Mouse (Mus musculus): ENCODE results near the gene Micu2. TPM values are rescaled to one million over a fixed set of nuclear protein-coding genes. Genes with fewer than 3 reads are reported as not detected.
A peak's percentile ranks its signal among the peaks of the same experiment; 100 is the strongest.
"Not testable (repeated sequence)": the region's sequence is repeated elsewhere in the genome, so short reads cannot be mapped to it uniquely, and the experiment has no call there.

Gene Micu2
- polyA plus RNA-seq, 1 experiment from 2014 or later = 46.0 TPM

DNA sequence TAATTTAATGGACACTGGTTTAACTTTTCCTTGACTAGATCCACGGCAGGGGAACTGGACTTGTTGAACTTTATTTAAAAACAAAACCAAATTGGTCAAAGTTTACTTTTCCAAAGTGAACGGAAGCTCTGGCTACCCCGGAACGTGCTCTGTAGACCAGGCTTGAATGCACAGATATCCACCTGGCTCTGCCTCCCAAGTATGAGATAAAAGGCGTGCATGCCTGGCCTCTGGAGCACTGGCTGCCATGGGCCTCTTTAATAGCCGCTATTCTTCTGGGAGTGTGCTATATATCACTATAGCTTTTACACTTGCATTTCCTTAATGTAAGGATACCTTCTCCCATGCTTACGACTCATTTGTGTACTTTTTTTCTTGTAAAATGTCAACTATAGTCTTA, 65.5 kb downstream of the Micu2 start:
- no peak for DNase-seq (ENCODE audit: low spot score)
- Histone ChIP-seq H3K36me3 (replicated peaks; ENCODE audit: control insufficient read depth, insufficient read depth) (peaks cover 22% of the 10 kb centered on the region), H3K4me2 (replicated peaks) (no peak overlapping the region), H3K4me1 (replicated peaks; ENCODE audit: control insufficient read depth, insufficient read depth, low read length) (no peaks in the 10 kb centered on the region), H3K4me3 (replicated peaks; ENCODE audit: low read length) (no peak overlapping the region), H3K27me3 (ENCODE audit: control insufficient read depth, insufficient read depth, low read length) (no peaks in the 10 kb centered on the region), H3K9ac (no peak overlapping the region), H3K9me3 (ENCODE audit: control insufficient read depth, low read length) (no peaks in the 10 kb centered on the region), H3K27ac (no peak overlapping the region)
- ATAC-seq (ENCODE audit: low FRiP score) = no peak
- WGBS = 86% methylated on average over 7 of the region's 7 CpGs

DNA sequence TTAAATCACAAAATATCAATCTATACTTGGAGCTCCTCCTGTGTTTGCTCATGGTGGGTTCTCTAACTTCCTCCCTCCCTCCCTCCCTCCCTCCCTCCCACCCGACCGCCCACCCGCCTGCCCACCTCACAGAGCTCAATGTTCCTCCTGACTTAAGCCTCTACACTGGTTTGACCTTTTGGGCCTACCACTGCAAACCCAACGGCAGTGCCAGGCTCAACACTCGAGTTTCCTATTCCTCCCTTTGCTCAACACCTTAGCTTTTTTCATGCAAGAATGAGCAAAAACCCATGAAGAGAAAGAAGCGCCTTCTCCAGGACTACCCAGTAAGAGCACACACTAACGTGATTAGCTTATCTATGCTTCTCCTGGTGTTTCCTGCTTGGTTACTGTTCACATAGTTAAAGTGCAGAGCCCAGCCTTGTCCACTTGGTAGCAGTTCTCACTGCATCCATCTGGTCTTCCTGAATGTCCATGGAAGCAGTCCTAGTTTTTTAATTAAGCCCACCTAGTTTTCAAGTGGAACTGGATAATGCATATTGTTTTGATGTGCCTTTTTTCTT, 66.1 kb downstream of the Micu2 start:
- H3K27ac ChIP-seq = no peak overlapping the region
- no peaks in the 10 kb centered on the region for H3K27me3 ChIP-seq (ENCODE audit: control insufficient read depth, insufficient read depth, low read length)
- no peak for DNase-seq (ENCODE audit: low spot score)
- H3K36me3 ChIP-seq (replicated peaks; ENCODE audit: control insufficient read depth, insufficient read depth) = peaks cover 19% of the 10 kb centered on the region
- no peaks in the 10 kb centered on the region for H3K4me1 ChIP-seq (replicated peaks; ENCODE audit: control insufficient read depth, insufficient read depth, low read length)
- no peak overlapping the region for H3K9ac ChIP-seq
- no peak overlapping the region for H3K4me2 ChIP-seq (replicated peaks)
- H3K4me3 ChIP-seq (replicated peaks; ENCODE audit: low read length) = no peak overlapping the region
- no peak for ATAC-seq (ENCODE audit: low FRiP score)
- WGBS = 72% methylated on average over 7 of the region's 7 CpGs
- H3K9me3 ChIP-seq (ENCODE audit: control insufficient read depth, low read length) = no peaks in the 10 kb centered on the region

DNA sequence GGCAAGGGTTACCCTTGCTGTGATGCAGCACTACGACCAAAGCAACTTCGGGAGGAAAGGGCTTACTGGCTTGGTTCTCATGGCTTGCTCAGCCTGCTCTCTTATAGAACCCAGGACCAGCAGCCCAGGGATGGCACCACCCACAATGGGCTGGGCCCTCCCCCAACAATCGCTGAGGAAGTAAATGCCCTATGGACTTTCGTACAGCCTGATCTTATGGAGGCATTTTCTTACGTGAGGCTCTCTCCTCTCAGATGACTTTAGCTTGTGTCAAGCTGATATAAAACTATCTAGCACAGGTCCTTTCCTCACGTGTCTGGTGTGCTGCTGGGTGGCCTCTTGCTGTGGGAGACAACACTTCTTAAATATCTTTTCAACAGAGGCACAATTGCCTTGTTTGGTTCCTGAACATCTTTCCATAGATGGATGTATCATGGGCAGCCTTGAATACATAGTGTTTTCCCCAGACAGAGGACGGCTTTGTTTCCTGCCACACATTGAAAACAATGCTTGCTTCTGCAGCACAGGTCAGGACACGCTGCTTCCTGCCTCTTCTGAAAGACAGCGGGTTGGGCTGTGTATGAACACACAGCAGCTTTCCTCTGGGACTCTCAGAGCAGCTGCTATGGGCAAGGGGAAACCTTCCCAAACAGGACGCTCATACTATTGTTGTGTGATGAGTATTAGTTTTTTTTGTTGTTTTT, 77.5 kb downstream of the Micu2 start:
- WGBS = 27% methylated on average over 10 of the region's 10 CpGs
- Histone ChIP-seq H3K9me3 (ENCODE audit: control insufficient read depth, low read length) (no peaks in the 10 kb centered on the region), H3K4me2 (replicated peaks) (no peak overlapping the region), H3K36me3 (replicated peaks; ENCODE audit: control insufficient read depth, insufficient read depth) (peaks cover 61% of the 10 kb centered on the region), H3K4me1 (replicated peaks; ENCODE audit: control insufficient read depth, insufficient read depth, low read length) (0 out of 2 replicates have a peak, but pooled peaks cover 6% of the 10 kb centered on the region), H3K4me3 (replicated peaks; ENCODE audit: low read length) (no peak overlapping the region), H3K27ac (peak overlapping the region; percentile 32), H3K27me3 (ENCODE audit: control insufficient read depth, insufficient read depth, low read length) (no peaks in the 10 kb centered on the region), H3K9ac (0 out of 2 replicates have a peak overlapping the region, but pooled peaks have one; percentile 34)
- DNase-seq (ENCODE audit: low spot score) (no peak), ATAC-seq (ENCODE audit: low FRiP score) (peak; percentile 37; the same call in 1 of the 2 replicates)

DNA sequence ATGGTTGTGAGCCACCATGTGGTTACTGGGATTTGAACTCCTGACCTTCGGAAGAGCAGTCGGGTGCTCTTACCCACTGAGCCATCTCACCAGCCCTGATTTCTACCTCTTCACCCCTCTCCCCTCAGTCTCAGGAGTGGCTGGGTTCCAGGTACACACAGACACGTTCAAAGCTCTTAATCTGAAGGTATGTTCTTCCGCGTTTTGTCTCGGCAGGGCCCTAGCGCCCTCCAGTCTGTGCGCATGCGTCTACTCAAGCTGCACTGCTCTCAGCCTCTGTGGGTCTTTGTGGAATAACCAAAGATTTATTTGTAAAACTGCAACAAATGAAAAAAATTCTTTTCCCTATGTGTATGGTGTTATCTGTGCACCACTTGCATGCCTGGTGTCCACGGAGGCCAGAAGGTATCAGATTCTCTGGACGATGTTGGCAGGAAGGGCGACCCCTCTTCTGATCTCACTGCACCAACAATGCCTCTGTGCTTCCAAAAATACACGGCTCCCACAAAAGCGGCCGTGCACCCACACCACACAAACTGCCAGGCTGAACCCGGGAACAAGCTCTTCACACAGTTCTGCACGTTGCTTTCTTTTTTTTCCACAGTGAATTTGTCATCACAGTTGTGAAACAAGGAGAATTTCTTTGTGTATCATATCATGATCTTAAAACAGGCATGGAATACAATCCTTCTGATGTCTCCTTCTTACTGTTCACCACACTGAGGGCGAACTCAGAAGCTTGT, 78.3 kb downstream of the Micu2 start:
- Histone ChIP-seq H3K9me3 (ENCODE audit: control insufficient read depth, low read length) (no peaks in the 10 kb centered on the region), H3K36me3 (replicated peaks; ENCODE audit: control insufficient read depth, insufficient read depth) (peaks cover 61% of the 10 kb centered on the region), H3K4me1 (replicated peaks; ENCODE audit: control insufficient read depth, insufficient read depth, low read length) (0 out of 2 replicates have a peak, but pooled peaks cover 6% of the 10 kb centered on the region), H3K27me3 (ENCODE audit: control insufficient read depth, insufficient read depth, low read length) (no peaks in the 10 kb centered on the region), H3K27ac (0 out of 2 replicates have a peak overlapping the region, but pooled peaks have one; percentile 39), H3K4me3 (replicated peaks; ENCODE audit: low read length) (no peak overlapping the region), H3K4me2 (replicated peaks) (no peak overlapping the region), H3K9ac (no peak overlapping the region)
- WGBS = 79% methylated on average over 18 of the region's 18 CpGs
- no peak for ATAC-seq (ENCODE audit: low FRiP score)
- DNase-seq (ENCODE audit: low spot score) = no peak

DNA sequence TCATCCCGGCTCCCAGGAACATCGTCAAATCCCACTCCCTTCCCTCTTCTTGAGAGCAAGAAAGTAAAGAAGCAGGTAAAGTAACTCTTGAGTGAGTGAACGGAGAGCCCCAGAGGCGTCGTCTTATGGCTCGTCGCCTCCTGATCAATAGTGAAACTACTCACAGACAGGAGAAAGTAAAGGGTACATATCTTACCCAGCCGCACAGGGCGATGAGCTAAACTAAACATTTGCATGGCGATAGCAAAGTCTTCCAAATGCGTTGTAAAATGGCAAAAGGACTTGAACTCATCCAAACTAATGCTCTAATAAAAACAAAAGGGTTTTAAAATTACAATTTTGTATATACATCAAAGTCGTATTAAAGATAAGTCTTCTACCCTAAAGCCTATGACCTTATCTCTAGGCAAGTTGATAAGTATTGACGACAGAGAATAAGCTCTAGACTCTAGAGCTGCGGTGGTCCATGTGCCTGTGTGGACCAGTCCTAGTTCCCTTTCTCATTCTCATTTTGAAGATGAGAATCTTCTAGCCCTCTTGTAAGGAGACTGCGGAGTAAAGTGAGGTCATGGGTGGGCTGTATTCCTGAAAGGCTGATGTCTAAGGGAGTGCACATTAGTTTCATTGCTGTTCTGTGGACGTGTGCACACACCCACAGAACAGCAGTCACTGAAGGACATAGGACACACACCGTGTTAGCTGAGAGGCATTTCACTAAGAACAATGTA, 79.8 kb downstream of the Micu2 start:
- Histone ChIP-seq H3K36me3 (replicated peaks; ENCODE audit: control insufficient read depth, insufficient read depth) (peaks cover 61% of the 10 kb centered on the region), H3K9ac (no peak overlapping the region), H3K27ac (no peak overlapping the region), H3K9me3 (ENCODE audit: control insufficient read depth, low read length) (no peaks in the 10 kb centered on the region), H3K4me2 (replicated peaks) (no peak overlapping the region), H3K27me3 (ENCODE audit: control insufficient read depth, insufficient read depth, low read length) (no peaks in the 10 kb centered on the region), H3K4me1 (replicated peaks; ENCODE audit: control insufficient read depth, insufficient read depth, low read length) (0 out of 2 replicates have a peak, but pooled peaks cover 6% of the 10 kb centered on the region), H3K4me3 (replicated peaks; ENCODE audit: low read length) (no peak overlapping the region)
- DNase-seq (ENCODE audit: low spot score) (no peak), ATAC-seq (ENCODE audit: low FRiP score) (no peak)
- WGBS = 96% methylated on average over 17 of the region's 17 CpGs

DNA sequence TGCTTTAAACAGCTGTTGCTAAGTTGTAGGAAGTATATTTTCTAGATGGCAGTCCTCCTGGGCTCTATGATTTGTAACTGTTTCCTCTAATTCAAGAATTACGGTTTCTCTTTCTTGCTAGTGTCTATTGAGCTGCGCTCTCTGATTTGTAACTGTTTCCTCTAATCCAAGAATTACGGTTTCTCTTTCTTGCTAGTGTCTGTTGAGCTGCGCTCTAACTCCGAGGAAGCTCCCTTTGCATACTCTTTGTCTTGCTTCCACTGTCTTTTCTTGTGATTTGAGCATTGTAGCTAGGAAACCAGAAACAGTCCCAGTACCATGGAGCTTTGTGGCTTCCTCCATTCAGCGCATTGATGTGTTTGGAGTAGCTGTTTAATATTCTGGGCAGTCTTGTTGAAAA, 83.7 kb downstream of the Micu2 start:
- Histone ChIP-seq H3K36me3 (replicated peaks; ENCODE audit: control insufficient read depth, insufficient read depth) (peaks cover 41% of the 10 kb centered on the region), H3K27me3 (ENCODE audit: control insufficient read depth, insufficient read depth, low read length) (no peaks in the 10 kb centered on the region), H3K4me3 (replicated peaks; ENCODE audit: low read length) (no peak overlapping the region), H3K4me1 (replicated peaks; ENCODE audit: control insufficient read depth, insufficient read depth, low read length) (no peaks in the 10 kb centered on the region), H3K9me3 (ENCODE audit: control insufficient read depth, low read length) (no peaks in the 10 kb centered on the region), H3K27ac (no peak overlapping the region), H3K9ac (no peak overlapping the region), H3K4me2 (replicated peaks) (no peak overlapping the region)
- ATAC-seq (ENCODE audit: low FRiP score) (no peak), DNase-seq (ENCODE audit: low spot score) (no peak)
- WGBS = 46% methylated on average over 6 of the region's 6 CpGs

DNA sequence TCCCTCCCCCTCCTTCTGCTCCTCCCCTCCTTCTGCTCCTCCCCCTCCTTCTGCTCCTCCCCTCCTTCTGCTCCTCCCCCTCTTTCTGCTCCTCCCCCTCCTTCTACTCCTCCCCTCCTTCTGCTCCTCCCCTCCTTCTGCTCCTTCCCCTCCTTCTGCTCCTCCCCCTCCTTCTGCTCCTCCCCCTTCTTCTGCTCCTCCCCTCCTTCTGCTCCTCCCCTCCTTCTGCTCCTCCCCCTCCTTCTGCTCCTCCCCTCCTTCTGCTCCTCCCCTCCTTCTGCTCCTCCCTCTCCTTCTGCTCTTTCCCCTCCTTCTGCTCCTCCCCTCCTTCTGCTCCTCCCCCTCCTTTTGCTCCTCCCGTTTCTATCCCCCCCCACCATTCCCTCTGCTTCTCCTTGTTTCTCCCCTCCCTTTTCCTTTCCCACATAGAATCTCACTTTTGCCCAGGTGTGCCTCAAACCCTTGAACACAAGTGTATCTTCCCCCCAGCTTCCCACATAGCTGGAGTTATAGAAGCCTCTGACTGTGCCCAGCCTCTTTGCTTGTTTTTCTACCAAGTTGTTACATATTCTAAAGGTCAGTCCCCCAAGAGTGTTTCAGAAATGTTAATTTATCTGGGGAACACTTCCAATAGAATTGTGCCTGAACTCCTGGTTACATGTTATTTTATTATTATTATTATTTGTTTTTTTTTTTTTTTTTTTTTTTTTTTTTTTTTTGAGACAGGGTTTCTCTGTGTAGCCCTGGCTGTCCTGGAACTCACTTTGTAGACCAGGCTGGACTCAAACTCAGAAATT, 86.7 kb downstream of the Micu2 start:
- 53% methylated on average over 1 of the region's 1 CpGs for WGBS
- not testable (repeated sequence) for ATAC-seq (ENCODE audit: low FRiP score); H3K27me3 ChIP-seq (ENCODE audit: control insufficient read depth, insufficient read depth, low read length); H3K4me3 ChIP-seq (replicated peaks; ENCODE audit: low read length); H3K9me3 ChIP-seq (ENCODE audit: control insufficient read depth, low read length); H3K4me1 ChIP-seq (replicated peaks; ENCODE audit: control insufficient read depth, insufficient read depth, low read length); DNase-seq (ENCODE audit: low spot score); H3K4me2 ChIP-seq (replicated peaks); H3K9ac ChIP-seq; H3K27ac ChIP-seq
- H3K36me3 ChIP-seq (replicated peaks; ENCODE audit: control insufficient read depth, insufficient read depth) = peaks cover 25% of the 10 kb centered on the region

DNA sequence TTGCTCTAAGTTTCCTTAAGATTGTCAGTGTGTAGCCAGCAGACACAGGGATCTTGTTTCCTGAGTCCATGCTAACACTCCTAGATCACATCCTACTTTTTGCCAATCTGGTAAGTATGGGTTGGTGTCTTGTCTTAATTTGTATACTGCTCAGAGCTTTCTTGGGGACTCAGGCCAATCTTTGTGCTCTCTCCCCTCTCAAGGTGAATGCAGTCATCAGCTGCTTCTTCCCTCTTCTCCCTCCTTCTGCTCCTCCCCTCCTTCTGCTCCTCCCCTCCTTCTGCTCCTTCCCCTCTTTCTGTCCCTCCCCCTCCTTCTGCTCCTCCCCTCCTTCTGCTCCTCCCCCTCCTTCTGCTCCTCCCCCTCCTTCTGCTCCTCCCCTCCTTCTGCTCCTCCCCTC, 87.3 kb downstream of the Micu2 start:
- DNase-seq (ENCODE audit: low spot score); H3K27ac ChIP-seq; H3K4me1 ChIP-seq (replicated peaks; ENCODE audit: control insufficient read depth, insufficient read depth, low read length); H3K27me3 ChIP-seq (ENCODE audit: control insufficient read depth, insufficient read depth, low read length); H3K9ac ChIP-seq; H3K4me2 ChIP-seq (replicated peaks); ATAC-seq (ENCODE audit: low FRiP score); H3K9me3 ChIP-seq (ENCODE audit: control insufficient read depth, low read length); H3K4me3 ChIP-seq (replicated peaks; ENCODE audit: low read length): not testable (repeated sequence)
- H3K36me3 ChIP-seq (replicated peaks; ENCODE audit: control insufficient read depth, insufficient read depth) = peaks cover 19% of the 10 kb centered on the region

All from hindbrain, embryonic 14.5 days (tissue).